Mouse (Mus musculus) forebrain, embryonic 11.5 days (tissue): ENCODE measurements around the gene Dennd6a. TPM values are rescaled to one million over a fixed set of nuclear protein-coding genes. Genes with fewer than 3 reads are reported as not detected.
"Not testable (repeated sequence)": the region's sequence is repeated elsewhere in the genome, so short reads cannot be mapped to it uniquely, and the experiment has no call there.

ENCODE experiments used
- ATAC-seq: fragments of 200-750 bp; cut with Nextera tagmentation; replicated peaks from 2 replicates; pipeline ENCODE4 v1.8.0; 2017; ENCODE audit warnings: moderate TSS enrichment; ENCODE audit not compliant: low FRiP score
- DNase-seq: peaks from one replicate; pipeline ENCODE4 v3.0.0-alpha.2; 2017; ENCODE audit warnings: low spot score
- H3K27ac ChIP-seq: fragments of 300-500 bp; sonication (generic); 2 replicates; pipeline ENCODE4 v1.5.1; 2014; ENCODE audit warnings: low read depth, low read length
- H3K27me3 ChIP-seq: fragments of 300-500 bp; sonication (generic); 2 replicates; pipeline ENCODE4 v1.6.1; 2014; ENCODE audit warnings: mild to moderate bottlenecking, low read length, mixed read lengths; ENCODE audit not compliant: control insufficient read depth, insufficient read depth
- H3K36me3 ChIP-seq: fragments of 300-500 bp; sonication (generic); 2 replicates; pipeline ENCODE4 v1.6.1; 2014; ENCODE audit warnings: mild to moderate bottlenecking, low read length, moderate library complexity, mixed read lengths; ENCODE audit not compliant: control insufficient read depth, insufficient read depth
- H3K4me1 ChIP-seq: fragments of 300-500 bp; sonication (generic); replicated peaks from 2 replicates; pipeline ENCODE4 v1.6.1; 2014; ENCODE audit warnings: low read length, mixed read lengths; ENCODE audit not compliant: control insufficient read depth, insufficient read depth
- H3K4me2 ChIP-seq: fragments of 300-500 bp; sonication (generic); 2 replicates; pipeline ENCODE4 v1.6.1; 2014; ENCODE audit warnings: low read depth, mild to moderate bottlenecking, low read length, moderate library complexity, mixed read lengths; ENCODE audit not compliant: severe bottlenecking
- H3K4me3 ChIP-seq: fragments of 300-500 bp; sonication (generic); 2 replicates; pipeline ENCODE4 v1.5.1; 2014; ENCODE audit warnings: low read depth, low read length
- H3K9ac ChIP-seq: fragments of 300-500 bp; sonication (generic); 2 replicates; pipeline ENCODE4 v1.6.1; 2014; ENCODE audit warnings: low read length
- H3K9me3 ChIP-seq: fragments of 300-500 bp; sonication (generic); 2 replicates; pipeline ENCODE4 v1.6.1; 2016; ENCODE audit warnings: low read length, mixed read lengths; ENCODE audit not compliant: control insufficient read depth
- WGBS: fragments of 180-500 bp; shearing (Covaris S2); extraction: QIAGEN DNeasy Blood & Tissue Kit; methylation state at CpG from one replicate; pipeline ENCODE4 v1.1.7; 2014; 5-methylcytosine and 5-hydroxymethylcytosine counted together
- polyA plus RNA-seq: library from polyadenylated mRNA; unstranded; fragments of >200 nt; fragmentation: Nextera tagmentation; extraction: Ambion mirVana; gene quantifications from 2 replicates; pipeline ENCODE4 v1.2.1, GENCODE M21; 2014

The Dennd6a gene
- polyA plus RNA-seq = 38.8 and 39.1 TPM in 2 replicates

DNA sequence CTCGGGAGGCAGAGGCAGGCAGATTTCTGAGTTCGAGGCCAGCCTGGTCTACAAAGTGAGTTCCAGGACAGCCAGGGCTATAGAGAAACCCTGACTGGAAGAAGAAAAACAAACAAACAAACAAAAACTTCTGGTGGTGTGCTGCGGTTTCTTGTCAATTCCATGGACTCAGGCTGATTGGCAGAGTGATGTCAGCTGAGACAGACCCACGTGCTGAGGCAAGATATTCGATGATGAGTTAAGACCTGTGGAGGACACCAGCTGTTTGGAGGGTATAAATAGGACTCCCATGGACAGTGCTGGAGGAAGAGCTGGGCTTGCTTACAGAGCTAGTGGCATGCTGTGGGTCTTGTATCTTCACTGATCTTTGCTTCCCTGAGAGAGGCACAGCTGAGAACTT lies at the start of gene Dennd6a:
TSS of gene Dennd6a (plus strand) at position 301 of the 400 bp plus-strand sequence.
- WGBS = 86% methylated on average over 5 of the region's 5 CpGs
- not testable (repeated sequence) for ATAC-seq, H3K36me3 ChIP-seq, DNase-seq, H3K27ac ChIP-seq, H3K27me3 ChIP-seq, H3K4me2 ChIP-seq, H3K9me3 ChIP-seq, H3K4me1 ChIP-seq, H3K9ac ChIP-seq, H3K4me3 ChIP-seq

DNA sequence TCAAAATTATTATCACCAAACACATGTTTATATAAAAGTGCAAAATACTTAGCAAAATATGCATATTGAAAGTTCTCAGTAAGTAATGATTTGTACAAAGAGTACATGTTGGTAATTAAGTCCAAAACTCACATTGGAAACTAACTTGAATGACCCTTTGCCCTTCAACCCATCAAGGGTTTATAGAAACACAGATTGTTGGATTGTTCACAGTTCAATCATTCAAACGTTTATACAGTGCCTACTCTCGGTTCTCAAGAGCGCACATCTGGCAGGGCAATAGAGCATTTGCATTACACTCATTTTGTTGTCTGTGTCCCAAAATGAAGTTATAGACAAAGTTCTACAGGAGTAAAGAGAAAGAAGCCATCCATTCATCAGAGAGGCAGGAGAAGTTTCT lies 47.7 kb upstream of the Dennd6a start:
- WGBS = 50% methylated on average over 3 of the region's 3 CpGs
- H3K27ac ChIP-seq = no peak overlapping the region
- H3K9ac ChIP-seq = no peak overlapping the region
- no peaks in the 10 kb centered on the region for H3K9me3 ChIP-seq
- H3K36me3 ChIP-seq = no peaks in the 10 kb centered on the region; the same call in 1 of the 2 replicates
- H3K4me2 ChIP-seq = no peak overlapping the region
- no peak overlapping the region for H3K4me3 ChIP-seq
- no peaks in the 10 kb centered on the region for H3K27me3 ChIP-seq
- DNase-seq = no peak
- H3K4me1 ChIP-seq = no peaks in the 10 kb centered on the region
- no peak for ATAC-seq

GRCm38 (mm10) chr14:26528296-26528695 lies 45.4 kb upstream of the Dennd6a start:
- no peak for ATAC-seq

DNA sequence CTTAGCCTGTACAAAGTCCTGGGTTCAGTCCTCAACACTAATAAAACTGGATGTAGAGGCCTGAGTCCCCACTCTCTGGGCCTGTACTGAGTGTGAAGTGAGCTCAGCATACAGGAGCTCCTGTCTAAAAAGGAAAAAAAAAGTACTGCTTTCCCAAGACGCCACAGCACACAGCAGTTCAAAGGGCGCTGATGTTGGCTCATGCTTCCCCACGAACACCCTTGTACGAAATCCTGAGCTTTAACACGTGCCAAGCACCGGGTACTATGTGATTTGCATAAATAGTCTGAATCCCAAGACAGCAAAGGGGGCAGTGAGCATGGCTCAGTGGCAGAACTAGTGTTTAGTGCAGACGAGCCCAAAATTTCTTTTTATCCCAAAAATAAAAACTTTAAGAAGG lies 43.3 kb upstream of the Dennd6a start:
- no peak for DNase-seq
- H3K27ac ChIP-seq = no peak overlapping the region
- ATAC-seq = no peak
- no peak overlapping the region for H3K9ac ChIP-seq
- H3K36me3 ChIP-seq = no peaks in the 10 kb centered on the region
- WGBS = 89% methylated on average over 7 of the region's 7 CpGs
- H3K4me1 ChIP-seq = peaks cover 3% of the 10 kb centered on the region; the same call in 1 of the 2 replicates
- no peak overlapping the region for H3K4me3 ChIP-seq
- no peaks in the 10 kb centered on the region for H3K27me3 ChIP-seq
- H3K9me3 ChIP-seq = no peaks in the 10 kb centered on the region
- no peak overlapping the region for H3K4me2 ChIP-seq

More at GRCm38 (mm10) chr14:26528296-26528695, 45.4 kb upstream of the Dennd6a start:
- 84% methylated on average over 2 of the region's 2 CpGs for WGBS
- Histone ChIP-seq H3K9me3 (no peaks in the 10 kb centered on the region), H3K4me1 (peaks cover 3% of the 10 kb centered on the region; the same call in 1 of the 2 replicates), H3K9ac (no peak overlapping the region), H3K4me3 (no peak overlapping the region), H3K4me2 (no peak overlapping the region), H3K36me3 (no peaks in the 10 kb centered on the region), H3K27ac (no peak overlapping the region), H3K27me3 (no peaks in the 10 kb centered on the region)
- DNase-seq = no peak

- ATAC-seq (no peak), DNase-seq (no peak)
- no peak overlapping the region for H3K4me3 ChIP-seq
- H3K36me3 ChIP-seq = no peaks in the 10 kb centered on the region
- H3K4me2 ChIP-seq = 0 out of 2 replicates have a peak overlapping the region, but pooled peaks have one; percentile 18
- peaks cover 3% of the 10 kb centered on the region; the same call in 1 of the 2 replicates for H3K4me1 ChIP-seq
- H3K9me3 ChIP-seq = no peaks in the 10 kb centered on the region
- H3K9ac ChIP-seq = no peak overlapping the region
- WGBS = 82% methylated on average over 10 of the region's 10 CpGs
- no peak overlapping the region for H3K27ac ChIP-seq
- H3K27me3 ChIP-seq = no peaks in the 10 kb centered on the region
These were observed 42.0 kb upstream of the Dennd6a start for GRCm38 (mm10) chr14:26531410-26532313.

DNA sequence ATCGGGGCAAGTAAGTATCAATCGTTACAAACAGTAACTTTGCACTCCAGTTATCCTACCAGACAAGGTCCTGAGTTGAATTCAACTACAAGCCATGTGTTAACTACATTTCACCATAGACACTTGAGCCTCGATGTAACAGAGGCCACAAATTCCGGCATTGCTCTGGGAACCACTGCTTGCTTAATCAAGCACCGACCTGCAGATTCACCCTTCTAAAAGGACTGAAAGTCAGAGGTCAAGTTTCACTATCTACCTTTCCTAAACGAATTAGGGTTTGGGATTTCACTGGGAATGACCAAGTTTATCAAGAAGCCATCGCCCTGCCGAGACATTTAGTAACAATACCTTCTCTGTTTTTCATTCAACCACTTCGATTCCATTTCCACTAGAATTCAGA lies 40.9 kb upstream of the Dennd6a start:
- ATAC-seq (no peak), DNase-seq (no peak)
- Histone ChIP-seq H3K9me3 (no peaks in the 10 kb centered on the region), H3K4me1 (peaks cover 3% of the 10 kb centered on the region; the same call in 1 of the 2 replicates), H3K27ac (no peak overlapping the region), H3K4me2 (peak overlapping the region; percentile 90), H3K9ac (peak overlapping the region; percentile 16; the same call in 1 of the 2 replicates), H3K36me3 (no peaks in the 10 kb centered on the region), H3K4me3 (peak overlapping the region; percentile 95), H3K27me3 (no peaks in the 10 kb centered on the region)
- 70% methylated on average over 9 of the region's 9 CpGs for WGBS

- H3K4me1 ChIP-seq = peaks cover 3% of the 10 kb centered on the region; the same call in 1 of the 2 replicates
- WGBS = 32% methylated on average over 19 of the region's 19 CpGs
- H3K9ac ChIP-seq = peak overlapping the region; percentile 90; the same call in 1 of the 2 replicates
- peak overlapping the region; percentile 90 for H3K4me2 ChIP-seq
- DNase-seq = no peak
- peak overlapping the region; percentile 95 for H3K4me3 ChIP-seq
- H3K9me3 ChIP-seq = no peaks in the 10 kb centered on the region
- no peaks in the 10 kb centered on the region for H3K27me3 ChIP-seq
- no peak overlapping the region for H3K27ac ChIP-seq
- H3K36me3 ChIP-seq = no peaks in the 10 kb centered on the region
- ATAC-seq = no peak
These were observed 40.4 kb upstream of the Dennd6a start for GRCm38 (mm10) chr14:26533267-26533666.

GRCm38 (mm10) chr14:26533821-26534756 lies 39.6 kb upstream of the Dennd6a start:
- no peaks in the 10 kb centered on the region for H3K36me3 ChIP-seq
- no peaks in the 10 kb centered on the region for H3K27me3 ChIP-seq
- H3K4me3 ChIP-seq = peak overlapping the region; percentile 95
- H3K27ac ChIP-seq = peak overlapping the region; percentile 70; the same call in 1 of the 2 replicates
- H3K9me3 ChIP-seq = no peaks in the 10 kb centered on the region
- under 1% methylated on average over 81 of the region's 92 CpGs for WGBS
- peaks cover 3% of the 10 kb centered on the region; the same call in 1 of the 2 replicates for H3K4me1 ChIP-seq
- peak; percentile 91 for ATAC-seq
- peak overlapping the region; percentile 90 for H3K4me2 ChIP-seq
- peak; percentile 86 for DNase-seq
- peak overlapping the region; percentile 90 for H3K9ac ChIP-seq
